Mouse (Mus musculus): ENCODE results near the gene Inpp5a. TPM values are rescaled to one million over a fixed set of nuclear protein-coding genes. Genes with fewer than 3 reads are reported as not detected.

Inpp5a gene
- total RNA-seq, 2 experiments from 2014 or later = 28.6 to 29.6 TPM

DNA sequence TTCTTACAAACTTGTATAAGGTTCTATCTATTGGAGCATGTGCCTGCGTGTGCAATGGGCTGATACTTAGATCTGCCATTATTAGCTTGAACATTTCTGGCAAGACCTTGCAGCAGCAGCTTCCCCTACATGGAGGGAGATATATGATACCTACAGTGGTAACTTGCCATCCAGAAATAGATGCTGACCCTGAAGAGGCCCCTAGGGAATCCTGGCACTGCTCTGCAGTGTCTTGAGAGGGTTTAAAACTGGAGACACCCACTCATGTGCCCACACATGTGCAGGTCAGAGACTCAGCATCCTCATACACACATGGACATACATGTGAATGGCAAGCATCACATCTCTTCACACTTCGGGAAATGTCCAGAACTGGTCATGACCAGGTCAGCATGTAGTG is 175.3 kb downstream of the Inpp5a start:
- DNase-seq = no peak
- intact Hi-C loops (cut with DNase I) = no loop called here

DNA sequence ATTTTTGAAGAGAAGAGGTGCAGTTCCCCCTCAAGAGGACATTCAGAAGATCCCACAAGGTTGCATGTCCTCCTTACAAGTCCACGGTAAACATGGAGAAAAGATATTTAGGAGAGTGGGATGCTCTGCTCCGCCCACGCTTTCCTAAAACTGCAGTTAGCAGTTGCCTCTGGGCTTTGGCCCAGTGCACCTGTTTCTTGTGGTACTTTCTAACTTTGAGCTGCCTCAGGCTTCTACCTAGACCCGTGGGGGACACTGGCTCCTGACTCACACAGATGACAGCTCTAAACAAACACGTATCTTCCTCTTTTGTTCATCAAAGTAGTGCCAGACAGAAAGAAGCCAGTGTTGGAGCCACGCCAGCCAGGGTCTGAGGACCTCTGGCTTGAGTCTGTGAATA is 177.1 kb downstream of the Inpp5a start:
- no peak for DNase-seq
- intact Hi-C loops (cut with DNase I) = no loop called here

DNA sequence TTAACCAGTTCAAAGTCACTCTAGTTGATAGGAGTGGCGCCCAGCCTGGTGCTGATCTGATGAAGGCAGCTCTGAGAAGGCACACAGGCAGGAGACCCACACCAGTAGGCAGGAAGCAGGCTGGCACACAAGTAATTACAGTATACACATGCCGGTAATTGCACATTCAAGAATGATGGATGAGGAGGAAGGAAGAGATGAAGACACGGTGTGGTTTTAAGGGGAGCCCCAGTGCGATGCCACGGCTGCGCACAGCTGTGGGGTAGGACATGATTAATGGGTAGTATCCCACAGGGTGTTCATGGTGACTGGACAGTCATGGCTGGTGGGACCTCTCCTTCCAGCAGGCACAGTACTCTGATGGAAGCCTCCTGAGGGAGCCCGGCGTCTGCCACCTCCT is 177.6 kb downstream of the Inpp5a start:
- no peak for DNase-seq
- intact Hi-C loops (cut with DNase I) = no loop called here

DNA sequence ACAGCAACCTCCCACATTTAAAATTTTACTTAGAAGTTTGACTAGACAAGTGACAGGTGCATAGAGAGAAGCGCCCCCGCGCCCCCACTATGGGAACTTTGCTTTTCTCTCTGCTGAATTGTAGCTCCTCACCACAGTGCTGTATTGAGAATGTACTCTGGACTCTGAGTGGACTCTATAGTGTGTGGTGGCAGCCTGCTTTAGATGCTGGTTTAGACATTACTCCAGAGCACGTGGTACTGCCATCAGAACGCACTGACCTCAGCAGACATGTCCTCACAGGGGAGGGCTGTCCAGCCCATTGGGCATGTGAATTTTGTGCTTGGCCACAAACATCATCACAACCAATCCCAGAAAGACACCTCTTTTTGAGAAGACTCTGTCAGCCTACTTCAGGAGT is 181.9 kb downstream of the Inpp5a start:
- intact Hi-C loops (cut with DNase I) = no loop called here

DNA sequence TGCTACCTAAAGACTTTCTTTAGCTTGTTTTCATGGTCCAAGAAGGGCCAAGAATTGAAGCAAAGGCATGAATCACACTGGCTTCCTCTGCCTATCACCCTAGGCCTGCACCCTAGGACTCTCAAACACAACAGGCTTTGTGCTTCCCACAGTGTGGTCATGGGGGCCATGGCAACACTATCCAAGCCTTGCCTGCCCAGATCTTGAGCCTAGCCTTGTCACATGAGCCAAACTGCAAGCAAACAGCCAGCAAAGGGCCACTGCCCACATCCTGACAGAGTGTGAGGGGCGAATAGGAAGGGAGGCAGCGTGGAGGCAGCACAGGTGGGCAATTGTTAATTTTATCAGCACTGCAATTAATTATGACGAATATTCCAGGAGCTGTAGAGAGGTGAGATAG is 183.8 kb downstream of the Inpp5a start:
- DNase-seq = no peak
- intact Hi-C loops (cut with DNase I) = no loop called here

More for the DNA sequence above, 181.9 kb downstream of the Inpp5a start:
- DNase-seq = no peak

DNA sequence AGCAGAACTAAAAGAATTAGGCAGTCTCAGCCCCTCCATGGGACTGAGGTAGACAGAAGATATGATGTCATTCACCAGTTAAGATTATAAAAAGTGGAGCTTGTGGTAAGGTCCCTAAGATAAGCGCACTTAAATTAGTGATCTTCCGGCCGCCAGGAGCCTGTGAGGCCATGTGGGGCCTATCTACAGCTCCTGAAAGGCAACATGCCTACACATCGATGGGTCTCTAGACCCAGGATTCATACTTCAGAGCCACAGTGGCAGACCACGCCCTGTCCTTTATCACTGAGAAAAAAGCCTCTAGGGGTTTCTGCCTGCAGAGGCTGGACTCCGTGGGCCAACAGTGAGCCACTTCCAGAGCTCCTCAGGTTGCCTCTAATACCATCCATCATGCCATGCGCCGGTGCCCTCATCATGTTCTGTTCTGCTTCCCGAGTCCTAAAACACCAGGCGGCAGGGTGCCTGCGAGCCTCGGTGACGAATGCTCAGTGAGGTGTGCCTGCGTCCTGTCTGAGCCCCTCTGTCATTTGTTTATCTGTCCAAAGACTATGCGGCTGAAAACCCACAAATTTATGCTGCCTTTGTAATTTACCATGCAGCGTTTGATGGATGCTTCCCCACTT is 187.3 kb downstream of the Inpp5a start:
- no peak for DNase-seq
- intact Hi-C loops (cut with DNase I) = no loop called here

DNA sequence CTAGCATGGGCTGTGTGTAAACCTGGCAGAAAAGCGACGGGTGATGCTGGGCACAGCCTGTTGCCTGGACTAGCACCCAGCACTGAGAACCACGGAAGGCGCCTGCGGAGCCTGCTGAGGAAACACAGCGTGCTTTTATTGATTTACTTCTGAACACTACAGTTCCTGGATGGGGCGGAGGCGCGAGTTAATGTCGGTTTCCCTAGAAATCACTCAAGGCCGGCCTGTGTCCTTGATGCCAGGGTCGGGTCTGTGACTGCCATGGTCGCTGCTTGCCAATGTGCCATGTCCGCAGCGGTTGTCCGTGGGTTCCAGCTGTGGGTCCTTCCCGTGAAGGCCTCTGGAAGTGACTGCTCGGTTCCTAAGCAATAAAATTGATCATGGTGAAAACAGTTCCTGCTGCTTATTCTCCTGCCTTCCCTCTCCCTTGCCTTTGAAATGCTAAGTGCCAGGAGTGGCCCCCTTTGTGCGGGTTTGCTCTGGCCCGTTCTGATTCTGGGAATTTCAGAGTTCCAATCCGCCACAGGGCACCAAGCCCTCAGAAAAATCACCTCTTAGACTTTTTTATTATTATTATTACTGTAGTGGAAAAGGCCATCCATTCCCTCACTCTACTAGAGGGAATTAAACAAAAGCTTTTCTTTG is 190.5 kb downstream of the Inpp5a start:
- no peak for DNase-seq
- intact Hi-C loops (cut with DNase I) = no loop called here

DNA sequence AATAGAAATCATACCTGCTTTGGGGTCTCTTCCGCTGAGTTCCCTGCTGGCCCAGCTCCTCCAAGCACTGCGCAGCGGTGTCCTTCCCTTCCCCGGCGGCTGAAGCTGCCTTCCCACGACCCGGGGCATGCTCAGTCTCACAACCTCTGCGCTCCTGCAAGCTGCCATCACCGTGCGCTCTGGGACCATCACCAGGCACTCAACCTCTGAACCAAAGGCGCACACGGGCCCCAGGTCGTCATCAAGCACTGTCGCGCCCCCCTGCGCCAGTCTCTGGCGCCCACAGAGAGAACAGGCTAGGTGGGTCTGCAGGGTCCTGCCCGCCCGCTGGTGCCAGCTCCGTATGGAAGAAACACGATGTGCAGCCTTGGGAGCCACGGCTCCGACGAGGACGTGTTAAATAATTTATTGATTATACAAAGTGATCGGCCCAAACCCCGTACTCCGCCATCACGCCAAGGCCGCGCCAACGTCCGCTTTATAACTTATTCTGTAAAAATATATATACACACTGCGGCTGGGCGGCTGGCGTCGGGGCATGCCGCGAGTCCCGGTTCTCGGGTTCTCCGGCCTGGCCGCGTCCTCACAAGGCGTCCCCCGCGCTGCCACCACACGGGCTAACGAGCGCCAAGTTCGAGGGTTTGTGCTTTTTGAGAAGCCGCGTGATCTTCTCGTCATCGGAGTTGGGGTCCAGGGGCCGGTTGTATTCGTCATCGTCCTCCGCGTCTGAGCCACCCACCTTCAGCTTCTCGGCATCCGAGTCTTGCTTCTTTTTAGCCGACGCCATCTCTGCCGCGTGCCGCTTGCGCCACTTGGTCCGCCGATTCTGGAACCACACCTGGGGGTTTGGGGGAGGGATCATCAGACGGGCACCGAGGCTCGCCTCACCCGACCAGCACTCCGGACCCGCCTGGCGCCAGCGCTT is 192.2 kb downstream of the Inpp5a start:
- DNase-seq = no peak
- intact Hi-C loops (cut with DNase I) = loop anchor here (10.0 kb wide), 1 partner anchor 86 kb away; no protein-coding TSS in a partner anchor

DNA sequence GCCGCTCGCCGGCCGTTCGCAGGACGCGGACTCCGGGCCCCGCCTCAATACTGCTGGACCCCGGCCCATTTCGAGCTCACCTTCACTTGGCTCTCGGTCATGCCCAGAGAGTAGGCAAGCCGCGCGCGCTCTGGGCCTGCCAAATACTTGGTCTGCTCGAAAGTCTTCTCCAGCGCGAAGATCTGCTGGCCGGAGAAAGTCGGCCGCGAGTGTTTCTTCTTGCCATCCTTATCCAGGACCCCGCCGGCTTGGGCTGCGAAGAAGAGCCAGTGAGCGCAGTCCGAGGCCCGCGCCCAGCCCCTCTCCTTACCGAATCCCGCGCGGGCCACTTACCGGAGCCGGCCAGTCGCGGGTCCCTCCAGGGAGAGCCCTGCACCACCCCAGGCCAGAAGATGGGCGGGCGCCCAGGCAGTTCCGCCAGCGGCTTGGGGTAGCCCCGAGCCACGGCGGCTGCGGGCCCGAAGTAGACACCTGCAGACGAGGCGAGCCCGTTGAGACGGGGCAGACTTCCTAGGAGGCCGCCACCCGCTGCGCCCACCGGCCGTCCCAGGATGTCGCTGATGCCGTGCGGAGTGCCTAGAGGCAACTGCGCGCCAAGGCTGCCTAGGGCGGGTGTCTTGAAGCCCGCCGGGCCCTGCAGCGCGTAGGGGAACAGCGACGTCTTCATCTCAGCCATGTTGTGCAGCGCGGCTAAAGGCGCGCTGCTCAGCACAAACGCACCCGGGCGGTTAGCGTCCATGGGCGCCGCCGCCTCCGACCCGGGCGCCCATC is 193.1 kb downstream of the Inpp5a start:
- intact Hi-C loops (cut with DNase I) = loop anchor here (10.0 kb wide), 1 partner anchor 87 kb away; no protein-coding TSS in a partner anchor
- peak; percentile 18 for DNase-seq

DNA sequence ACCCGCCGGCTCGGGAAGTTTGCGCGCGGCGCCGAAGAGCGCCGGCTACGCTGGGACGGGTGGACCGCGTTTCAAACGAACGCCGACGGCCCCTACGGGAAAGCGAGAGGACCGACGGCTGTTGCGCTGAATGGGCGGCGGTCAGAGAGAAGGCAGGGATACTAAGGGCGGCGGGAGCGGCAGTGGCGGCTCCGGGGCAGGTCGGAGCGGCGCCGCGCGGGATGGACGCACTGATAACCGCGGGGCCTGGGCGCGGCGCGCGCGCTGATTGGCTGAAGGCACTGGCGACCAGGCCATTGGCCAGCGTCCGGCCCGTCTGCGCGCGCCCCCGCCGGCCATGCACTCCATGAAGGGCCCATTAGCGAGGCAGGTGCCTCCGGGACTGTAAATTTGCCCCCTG is 193.7 kb downstream of the Inpp5a start, which contains the start of gene Nkx6-2:
Gene Nkx6-2 (minus strand): TSS at position 203 of the 400 bp plus-strand sequence.
- DNase-seq = peak; percentile 63
- intact Hi-C loops (cut with DNase I) = loop anchor here (10.0 kb wide), 1 partner anchor 88 kb away; no protein-coding TSS in a partner anchor

DNA sequence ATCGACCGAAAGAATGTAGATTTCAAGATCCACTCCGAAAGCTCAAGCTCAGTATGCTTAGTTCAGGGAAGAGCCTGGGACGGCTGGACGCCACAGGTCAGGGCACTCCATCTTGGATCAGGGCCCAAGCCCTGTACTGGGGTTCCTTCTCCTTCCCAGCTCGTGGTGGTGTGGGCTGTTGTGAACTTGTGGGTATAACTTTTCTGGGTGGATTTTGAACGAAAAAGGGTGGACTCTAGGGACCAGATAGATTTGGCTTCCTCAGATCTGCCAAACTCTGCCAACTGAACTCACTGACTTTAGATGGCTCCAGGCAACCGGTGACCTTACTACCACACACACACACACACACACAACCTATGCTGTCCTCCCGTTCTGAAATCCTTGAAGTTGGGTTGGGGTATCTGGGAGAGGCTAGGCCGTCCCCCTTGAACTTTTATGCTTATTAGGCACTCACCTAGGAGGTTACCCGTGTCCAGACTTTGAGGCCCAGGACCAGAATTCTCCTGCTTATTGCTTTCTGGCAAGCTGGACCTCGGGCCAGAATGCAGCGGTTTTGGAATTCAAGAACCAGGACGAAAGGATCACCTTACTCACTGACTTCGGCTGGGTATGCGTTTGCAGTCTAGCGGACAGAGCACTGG is 194.3 kb downstream of the Inpp5a start:
- no peak for DNase-seq
- intact Hi-C loops (cut with DNase I) = loop anchor here (10.0 kb wide), 1 partner anchor 88 kb away; no protein-coding TSS in a partner anchor

DNA sequence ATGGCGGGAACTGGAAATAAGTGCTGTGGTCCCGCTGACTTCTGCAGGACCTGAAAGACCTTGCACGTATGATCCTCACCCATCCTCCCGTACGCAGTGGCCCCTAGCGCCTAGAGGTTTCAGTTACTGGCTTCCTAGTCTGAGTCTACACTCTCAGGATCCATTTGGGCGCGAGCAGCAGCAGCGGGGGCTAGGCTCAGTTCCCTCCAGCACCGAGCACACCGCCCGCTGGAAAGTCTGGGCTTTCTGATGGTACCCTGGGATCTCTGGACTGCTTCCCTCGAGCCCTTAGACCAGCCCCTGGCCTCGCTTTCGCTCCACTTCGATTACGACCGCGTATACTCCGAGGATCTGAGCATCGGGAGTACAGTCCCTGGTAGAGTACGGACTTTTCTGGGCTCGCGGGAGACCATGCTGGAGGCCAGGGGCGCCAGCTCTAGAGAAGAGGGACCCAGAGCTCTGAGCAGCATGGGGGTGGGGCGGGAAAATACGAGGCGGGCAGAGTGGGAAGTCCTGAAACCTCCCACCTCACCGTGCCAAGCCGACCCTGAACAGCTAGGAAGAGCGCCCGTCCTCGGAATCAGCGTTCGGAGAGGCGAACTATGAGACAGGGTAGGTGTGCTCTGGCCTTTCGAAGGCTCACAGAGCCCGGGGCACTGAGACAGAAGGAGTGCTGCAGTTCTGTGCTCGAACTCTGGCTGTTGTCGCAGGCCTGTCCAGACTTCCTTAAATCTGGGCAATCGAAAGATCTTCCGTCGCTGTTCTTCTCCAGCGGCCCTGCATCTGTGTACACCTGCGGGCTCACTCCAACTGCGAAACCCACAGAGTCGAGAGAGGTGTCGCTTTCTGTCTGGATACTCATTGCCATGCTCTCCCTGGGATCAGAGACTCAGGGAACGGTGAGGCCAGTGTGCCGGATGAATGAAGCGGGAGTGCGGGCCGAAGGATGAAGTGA is 195.6 kb downstream of the Inpp5a start:
- intact Hi-C loops (cut with DNase I) = loop anchor here (10.0 kb wide), 1 partner anchor 90 kb away; no protein-coding TSS in a partner anchor
- no peak for DNase-seq

DNA sequence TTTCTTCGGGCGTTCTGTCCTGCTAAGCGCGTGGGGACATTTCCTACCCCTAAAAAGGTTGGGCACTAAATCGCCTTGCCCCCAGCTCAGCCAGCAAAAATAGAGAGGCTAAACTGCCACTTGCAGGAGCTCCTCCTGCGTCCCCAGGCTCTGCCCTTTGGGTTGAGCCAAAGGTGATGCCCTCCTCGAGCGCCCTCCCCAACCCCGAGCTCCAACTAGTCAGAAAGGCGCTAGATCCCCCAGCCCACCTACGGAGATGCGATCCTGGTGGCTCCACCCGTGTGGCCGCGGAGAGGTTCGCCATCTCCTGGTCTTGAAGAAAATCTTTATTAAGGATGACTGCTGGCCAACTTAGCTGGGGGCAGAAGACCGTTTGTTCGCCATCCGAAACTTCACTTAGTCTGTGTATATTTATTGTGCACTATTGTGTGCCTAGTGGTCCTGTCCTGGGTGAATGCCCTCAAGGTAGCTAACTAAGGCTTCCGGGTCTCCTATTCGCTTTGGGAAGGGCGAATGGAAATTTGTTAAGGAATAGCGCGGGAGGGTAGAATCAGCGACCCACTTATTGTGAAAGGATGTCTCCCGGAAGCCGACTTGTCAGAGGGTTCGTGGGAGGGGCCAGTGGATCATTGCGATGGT is 196.4 kb downstream of the Inpp5a start:
- DNase-seq = no peak
- intact Hi-C loops (cut with DNase I) = loop anchor here (10.0 kb wide), 1 partner anchor 91 kb away; no protein-coding TSS in a partner anchor

DNA sequence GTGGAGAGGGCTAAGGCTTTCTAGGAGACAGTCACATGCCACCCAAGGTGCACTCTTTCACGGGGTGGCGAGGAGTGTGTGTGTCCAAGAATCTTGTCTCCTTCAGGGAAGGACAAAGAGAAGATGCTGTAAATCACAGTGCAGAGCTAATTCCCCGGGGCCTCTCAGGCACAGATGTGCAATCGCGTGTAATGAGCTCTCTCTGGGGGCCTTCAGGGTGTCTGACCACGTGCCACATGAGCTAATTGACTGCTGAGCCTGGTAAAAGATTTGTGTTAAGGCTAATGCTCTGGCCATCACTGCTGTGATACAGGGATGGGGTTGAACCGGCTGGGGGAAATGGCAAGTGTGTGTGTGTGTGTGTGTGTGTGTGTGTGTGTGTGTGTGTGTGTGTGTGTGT is 199.0 kb downstream of the Inpp5a start:
- intact Hi-C loops (cut with DNase I) = loop anchor here (10.0 kb wide), 1 partner anchor 93 kb away; no protein-coding TSS in a partner anchor
- DNase-seq = no peak

DNA sequence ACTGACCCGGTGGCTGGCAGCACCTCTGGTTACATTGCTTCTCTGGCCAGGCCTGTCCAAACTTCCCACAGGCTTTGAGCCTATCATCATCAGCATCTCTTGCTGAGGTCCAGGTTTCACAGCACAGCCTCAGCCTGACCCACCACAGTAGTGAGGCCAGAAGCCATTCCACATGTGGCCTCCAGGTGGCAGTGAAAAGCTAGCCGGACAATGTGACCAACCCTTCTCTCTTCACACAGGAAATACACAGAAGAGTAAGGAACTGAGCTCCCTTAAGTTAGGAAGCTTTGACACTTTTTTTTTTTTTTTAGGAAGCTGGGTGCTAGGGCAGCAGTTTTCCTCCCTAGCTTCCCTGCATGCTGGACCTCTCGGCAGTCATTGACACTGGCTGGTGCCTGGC is 201.4 kb downstream of the Inpp5a start:
- peak; percentile 44 for DNase-seq
- intact Hi-C loops (cut with DNase I) = no loop called here

DNA sequence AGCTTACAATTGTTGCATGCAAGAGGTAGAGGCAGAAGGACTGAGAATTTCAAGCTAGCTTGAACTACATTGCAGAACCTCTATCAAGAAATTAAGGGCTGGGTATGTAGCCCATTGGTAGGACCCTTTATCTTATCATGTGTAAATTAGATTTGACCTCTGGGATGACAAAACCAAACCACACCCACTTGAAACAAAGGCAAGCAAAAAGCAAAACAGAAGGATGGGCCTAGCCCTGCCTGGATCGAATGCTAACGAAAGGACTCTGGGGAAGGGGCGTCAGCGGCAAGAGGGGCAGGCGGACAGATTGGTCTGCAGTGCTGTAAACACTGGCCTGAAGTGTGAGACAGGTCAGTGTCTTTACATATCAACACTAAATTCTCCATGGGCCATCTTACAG is 202.4 kb downstream of the Inpp5a start:
- intact Hi-C loops (cut with DNase I) = no loop called here
- no peak for DNase-seq

DNA sequence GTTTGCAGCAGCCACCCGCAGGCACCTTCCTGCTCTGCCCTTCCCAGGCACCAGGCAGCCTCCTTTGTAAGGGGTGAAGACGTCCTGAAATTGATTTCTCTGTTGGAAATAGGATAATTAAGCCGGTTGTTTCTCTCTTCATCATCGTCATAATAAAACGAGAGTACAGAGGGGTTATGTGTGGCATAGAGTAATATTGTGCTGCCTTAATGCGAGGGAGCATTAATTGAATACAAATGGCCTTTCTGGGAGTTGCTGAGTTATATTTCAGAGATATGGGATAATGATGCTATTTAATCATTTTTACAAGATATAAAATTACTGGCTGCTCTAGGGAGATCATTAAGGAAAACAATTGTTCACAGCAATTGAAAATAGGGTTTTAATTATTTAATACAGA is 206.4 kb downstream of the Inpp5a start:
- DNase-seq = no peak
- intact Hi-C loops (cut with DNase I) = no loop called here

DNA sequence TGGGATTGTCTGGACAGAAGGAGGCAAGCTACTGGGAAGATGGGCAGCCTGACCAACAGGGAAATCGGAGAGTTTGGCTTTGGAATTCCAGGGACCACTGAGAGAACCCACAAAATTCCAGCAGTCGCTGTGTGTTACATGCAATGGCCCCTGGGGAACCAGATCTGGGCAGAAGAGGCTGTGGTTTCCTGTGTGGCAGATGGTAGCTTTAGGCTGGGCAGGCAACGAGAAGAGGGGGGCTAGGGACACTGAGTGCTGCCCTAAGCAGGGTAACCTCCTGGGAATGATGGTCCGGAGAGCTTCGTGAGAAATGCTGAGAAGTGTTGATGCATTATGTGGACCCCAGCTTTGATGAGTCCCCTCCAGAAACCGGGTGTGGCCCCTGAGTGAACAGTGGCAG is 207.0 kb downstream of the Inpp5a start:
- intact Hi-C loops (cut with DNase I) = no loop called here
- DNase-seq = no peak
